Mouse (Mus musculus): ENCODE measurements around the gene Ubap1. TPM values are rescaled to one million over a fixed set of nuclear protein-coding genes. Genes with fewer than 3 reads are reported as not detected.

Ubap1 gene
- polyA plus RNA-seq, 1 experiment from 2014 or later, result 52.6 TPM

GRCm38 (mm10) chr4:41416966-41417365 lies 68.2 kb downstream of the Ubap1 start:
- no peak for ATAC-seq (replicated peaks; ENCODE audit: insufficient number of reproducible peaks, low FRiP score, low TSS enrichment)
- Histone ChIP-seq H3K9ac (ENCODE audit: low read depth, low read length) (no peak overlapping the region), H3K27ac (ENCODE audit: low read depth, low read length) (no peak overlapping the region), H3K4me2 (no peak overlapping the region), H3K27me3 (ENCODE audit: control insufficient read depth, insufficient read depth, low read length) (no peaks in the 10 kb centered on the region), H3K36me3 (ENCODE audit: control insufficient read depth, insufficient read depth, low read length) (no peaks in the 10 kb centered on the region), H3K9me3 (replicated peaks; ENCODE audit: control insufficient read depth, low read length) (no peaks in the 10 kb centered on the region), H3K4me1 (ENCODE audit: control insufficient read depth, insufficient read depth, low read length) (no peaks in the 10 kb centered on the region), H3K4me3 (ENCODE audit: low read depth, low read length) (no peak overlapping the region)

GRCm38 (mm10) chr4:41438931-41439330 lies 90.1 kb downstream of the Ubap1 start:
- WGBS (ENCODE audit: insufficient replicate concordance), result 82% methylated on average over 5 of the region's 5 CpGs
- no peaks in the 10 kb centered on the region for H3K9me3 ChIP-seq (replicated peaks; ENCODE audit: control insufficient read depth, low read length)

More at GRCm38 (mm10) chr4:41438931-41439330, 90.1 kb downstream of the Ubap1 start:
- ATAC-seq (replicated peaks; ENCODE audit: insufficient number of reproducible peaks, low FRiP score, low TSS enrichment), result no peak
- Histone ChIP-seq H3K4me1 (ENCODE audit: control insufficient read depth, insufficient read depth, low read length) (no peaks in the 10 kb centered on the region; the same call in 1 of the 2 replicates), H3K4me2 (no peak overlapping the region), H3K27me3 (ENCODE audit: control insufficient read depth, insufficient read depth, low read length) (no peaks in the 10 kb centered on the region), H3K4me3 (ENCODE audit: low read depth, low read length) (no peak overlapping the region), H3K27ac (ENCODE audit: low read depth, low read length) (no peak overlapping the region), H3K9ac (ENCODE audit: low read depth, low read length) (no peak overlapping the region), H3K36me3 (ENCODE audit: control insufficient read depth, insufficient read depth, low read length) (no peaks in the 10 kb centered on the region)

Other genes starting within 250 kb of the Ubap1 start
- gene Nol6, start 224.5 kb upstream of the Ubap1 start, polyA plus RNA-seq (2014; fragmentation: Nextera tagmentation; extraction: Ambion mirVana), result 13.5 and 17.1 TPM in 2 replicates
- gene Ube2r2, start 213.3 kb upstream of the Ubap1 start, polyA plus RNA-seq (2014; fragmentation: Nextera tagmentation; extraction: Ambion mirVana), result 75.0 and 75.7 TPM in 2 replicates
- gene Ubap2, start 73.9 kb upstream of the Ubap1 start, polyA plus RNA-seq (2014; fragmentation: Nextera tagmentation; extraction: Ambion mirVana), result 51.4 and 63.2 TPM in 2 replicates
- 30.6 and 39.8 TPM in 2 replicates for gene Dcaf12, start 34.1 kb upstream of the Ubap1 start, polyA plus RNA-seq (2014; fragmentation: Nextera tagmentation; extraction: Ambion mirVana)
- 3.7 and 6.6 TPM in 2 replicates for gene Kif24, start 115.9 kb downstream of the Ubap1 start, polyA plus RNA-seq (2014; fragmentation: Nextera tagmentation; extraction: Ambion mirVana)
- gene Nudt2, start 116.2 kb downstream of the Ubap1 start, polyA plus RNA-seq (2014; fragmentation: Nextera tagmentation; extraction: Ambion mirVana), result 45.0 and 46.4 TPM in 2 replicates
- 2.9 and 3.2 TPM in 2 replicates for gene AI464131, start 154.1 kb downstream of the Ubap1 start, polyA plus RNA-seq (2014; fragmentation: Nextera tagmentation; extraction: Ambion mirVana)
- gene 1110017D15Rik, start 168.3 kb downstream of the Ubap1 start, polyA plus RNA-seq (2014; fragmentation: Nextera tagmentation; extraction: Ambion mirVana), result not detected in 2 replicates
- 1.5 and 1.8 TPM in 2 replicates for gene Fam219a, start 220.5 kb downstream of the Ubap1 start, polyA plus RNA-seq (2014; fragmentation: Nextera tagmentation; extraction: Ambion mirVana)
- gene Dnaic1, start 220.8 kb downstream of the Ubap1 start, polyA plus RNA-seq (2014; fragmentation: Nextera tagmentation; extraction: Ambion mirVana), result 1.2 TPM in 2 replicates

Measured in heart, embryonic 11.5 days (tissue).